Mouse (Mus musculus) frontal cortex, postnatal 25 days (tissue): ENCODE measurements around the gene Ciita.

ENCODE experiments used
- DNase-seq, 2 experiments: peaks; one replicate each; pipeline ENCODE4 v3.0.0; 2022; ENCODE audit warnings: low spot score in 2 of 2

Ciita gene

DNA sequence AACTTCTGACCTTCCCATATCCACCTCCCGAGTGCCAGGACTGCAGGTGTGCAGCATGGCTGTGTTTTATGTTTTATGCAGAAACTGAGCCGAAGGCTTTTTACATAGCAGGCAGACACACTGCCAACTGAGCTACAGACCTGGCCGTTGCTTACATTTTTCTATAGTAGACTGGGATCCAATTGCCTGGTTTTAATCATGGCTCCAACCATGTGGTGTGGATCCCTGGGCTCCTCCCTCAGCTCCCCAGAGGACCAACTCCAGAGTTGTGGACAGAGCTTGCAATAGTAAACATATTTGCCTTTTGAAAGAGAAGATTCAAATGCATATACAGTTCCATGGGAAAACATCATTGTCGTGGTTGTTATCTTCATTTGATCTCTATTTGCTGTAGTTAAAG is 71.7 kb downstream of the Ciita start:
- no peak for DNase-seq

DNA sequence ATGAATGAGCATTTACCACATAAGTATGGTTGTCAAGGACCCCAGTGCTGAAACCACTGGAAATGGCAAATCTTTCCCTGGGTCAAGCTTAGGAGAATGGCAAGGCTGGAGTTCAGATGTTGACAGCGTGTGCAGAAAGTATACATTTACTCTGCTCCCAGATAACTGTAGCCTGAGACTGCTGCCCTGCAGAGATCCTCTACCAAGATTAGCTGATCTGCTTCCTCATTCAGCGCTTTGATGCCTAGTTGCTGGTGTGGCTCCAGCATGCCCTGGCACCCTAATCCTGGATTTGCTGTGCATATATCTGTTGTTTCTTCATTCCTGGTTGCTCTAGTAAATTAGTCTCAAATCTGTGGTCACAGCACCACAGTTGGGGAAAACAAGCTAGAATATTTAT is 74.0 kb downstream of the Ciita start:
- no peak for DNase-seq

DNA sequence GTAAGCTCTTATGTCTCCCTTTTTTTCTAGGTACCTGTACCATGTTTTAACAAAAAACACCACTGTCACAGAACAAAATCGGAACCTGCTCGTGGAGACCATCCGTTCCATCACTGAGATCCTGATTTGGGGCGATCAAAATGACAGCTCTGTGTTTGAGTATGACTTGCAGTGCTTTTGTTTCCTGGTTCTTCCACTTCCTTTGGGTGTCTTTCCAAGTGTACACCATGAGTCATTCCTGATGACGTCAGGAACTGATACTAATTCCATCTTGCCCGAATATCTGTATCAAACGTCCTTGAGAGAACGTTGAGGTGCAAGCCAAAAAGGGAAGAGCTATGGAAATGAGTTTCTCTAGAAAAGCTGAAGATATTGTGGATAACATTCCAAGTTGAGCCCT is 80.1 kb downstream of the Ciita start:
- no peak for DNase-seq

DNA sequence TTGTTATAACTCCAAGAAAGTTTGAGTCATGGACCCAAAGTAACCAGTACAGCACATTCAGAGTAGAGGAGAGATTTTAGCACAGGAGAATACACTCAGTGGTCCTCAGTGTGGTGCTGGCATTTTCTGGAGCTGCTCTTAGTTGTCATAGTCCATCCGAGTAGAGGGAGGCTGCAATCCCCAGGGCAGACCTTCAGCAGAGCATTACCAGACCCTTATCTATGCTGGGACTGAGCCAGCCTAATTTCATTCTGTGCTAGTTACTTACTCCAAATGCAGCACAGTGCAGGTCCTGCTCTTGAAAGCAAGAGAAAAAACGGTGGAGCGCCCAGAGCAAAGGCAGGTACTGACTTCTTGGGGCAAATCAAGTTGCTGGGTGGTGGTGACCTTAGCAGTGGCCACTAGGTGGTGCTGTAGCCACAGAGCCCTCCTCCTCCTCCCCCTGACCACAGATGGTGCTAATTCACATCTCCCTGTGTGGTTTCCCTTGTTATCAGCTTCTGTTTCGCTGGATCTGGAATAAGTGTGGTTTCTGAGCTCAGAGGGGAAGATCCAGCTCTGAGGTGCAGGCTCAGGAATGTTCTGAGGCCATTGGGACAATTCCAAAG is 85.5 kb downstream of the Ciita start:
- DNase-seq, result peak; percentile 40 to 52

DNA sequence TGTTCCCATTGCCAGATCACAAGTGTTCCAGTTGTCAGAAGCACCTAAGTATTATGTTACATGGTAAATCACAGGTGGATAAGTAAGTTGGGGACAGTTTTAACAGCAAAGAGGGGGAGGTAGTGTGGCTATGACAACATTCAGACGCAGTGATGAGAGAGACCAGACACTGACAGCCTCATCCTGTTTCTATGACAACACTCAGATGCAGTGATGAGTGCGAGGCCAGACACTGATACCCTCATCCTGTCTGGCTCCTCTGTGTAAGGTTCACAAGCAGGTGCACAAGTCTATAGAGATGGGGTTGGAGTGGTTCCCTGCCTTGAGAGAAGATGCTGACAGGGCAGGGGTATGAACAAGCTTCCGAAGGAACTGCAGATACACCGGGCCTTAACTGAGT is 87.3 kb downstream of the Ciita start:
- DNase-seq, result no peak

DNA sequence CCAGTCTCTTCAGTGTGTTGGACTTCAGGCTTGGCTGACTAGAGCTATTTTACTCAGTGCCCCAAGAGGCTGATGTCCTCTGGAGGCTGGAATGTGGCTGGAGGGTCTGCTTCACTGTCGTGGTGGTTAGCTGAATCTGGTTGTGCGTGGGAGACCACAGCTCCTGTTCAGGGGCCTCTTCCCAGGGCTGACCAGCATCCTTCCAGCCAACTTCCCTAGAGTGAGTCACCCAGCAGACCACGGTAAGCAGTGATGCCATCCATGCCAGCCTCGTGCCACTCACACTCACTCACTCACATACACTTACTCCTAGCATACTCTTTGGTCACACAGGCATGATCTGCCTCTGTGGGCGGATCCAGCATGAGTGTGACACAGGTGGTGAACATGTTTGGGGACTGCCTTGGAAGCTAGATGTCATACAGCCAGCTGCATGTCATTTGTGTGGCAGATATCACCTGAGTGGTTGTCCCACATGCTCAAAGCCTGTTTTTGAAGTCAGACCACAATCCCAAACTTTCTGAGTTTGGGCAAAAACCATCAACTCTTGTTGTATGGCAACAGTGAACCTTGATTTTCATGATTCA is 90.0 kb downstream of the Ciita start:
- no peak for DNase-seq

DNA sequence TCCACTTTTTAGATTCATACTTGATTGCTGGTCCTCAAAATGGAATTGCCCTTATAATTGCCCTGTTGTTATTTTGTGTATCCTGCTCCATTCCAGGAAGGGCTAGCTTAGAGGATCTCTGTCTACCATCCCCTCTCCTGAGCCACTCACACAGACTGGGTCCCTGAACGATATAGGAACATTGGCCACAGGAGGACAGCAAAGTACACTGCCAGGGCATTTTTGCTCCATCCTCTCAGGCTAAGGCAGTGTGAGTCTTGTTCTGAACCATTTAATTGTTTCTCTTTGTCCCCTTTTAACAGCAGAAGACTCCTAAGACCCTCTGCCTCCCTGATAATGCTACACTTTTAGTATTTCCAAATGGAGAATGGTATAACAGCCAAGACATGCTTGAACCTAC is 90.8 kb downstream of the Ciita start:
- DNase-seq, result peak; percentile 50 to 51

DNA sequence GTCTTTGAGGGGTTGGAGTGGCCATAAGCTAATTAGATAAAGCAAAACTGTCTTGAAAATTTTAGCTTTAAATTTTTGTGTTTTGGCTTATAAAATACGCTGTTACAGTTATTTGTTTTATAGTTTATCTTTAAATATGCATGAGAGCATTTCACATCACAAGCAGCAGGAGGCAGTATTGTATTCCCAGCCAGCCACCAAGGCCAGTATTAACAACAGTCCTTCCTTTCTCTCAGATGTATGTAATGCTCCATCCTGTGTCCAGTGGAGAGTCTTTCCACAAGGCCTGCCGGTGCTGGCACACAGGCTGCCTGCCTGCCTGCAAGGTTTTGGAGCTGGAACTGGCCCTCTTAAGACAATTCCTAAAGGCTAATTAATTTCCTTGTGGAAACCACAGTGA is 92.0 kb downstream of the Ciita start:
- no peak for DNase-seq

DNA sequence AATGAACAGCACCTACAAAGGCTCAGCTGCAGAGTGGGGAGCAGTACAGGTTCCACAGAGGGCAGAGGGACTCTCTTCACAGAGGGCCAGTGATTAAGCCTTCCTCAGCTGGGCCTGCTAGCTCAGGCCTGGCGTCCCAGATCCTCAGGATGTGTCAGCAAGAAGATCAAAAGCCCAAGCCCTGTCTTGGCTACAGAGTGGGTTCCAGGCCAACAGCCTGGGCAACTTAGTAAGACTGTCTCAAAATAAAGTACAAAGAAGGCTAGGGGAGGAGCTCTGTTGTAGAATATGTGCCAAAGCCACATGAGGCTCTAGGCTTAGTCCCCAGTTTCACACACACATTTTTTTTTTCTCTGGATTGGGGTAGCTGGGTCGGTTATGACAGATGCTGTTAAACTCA is 95.1 kb downstream of the Ciita start:
- no peak for DNase-seq

DNA sequence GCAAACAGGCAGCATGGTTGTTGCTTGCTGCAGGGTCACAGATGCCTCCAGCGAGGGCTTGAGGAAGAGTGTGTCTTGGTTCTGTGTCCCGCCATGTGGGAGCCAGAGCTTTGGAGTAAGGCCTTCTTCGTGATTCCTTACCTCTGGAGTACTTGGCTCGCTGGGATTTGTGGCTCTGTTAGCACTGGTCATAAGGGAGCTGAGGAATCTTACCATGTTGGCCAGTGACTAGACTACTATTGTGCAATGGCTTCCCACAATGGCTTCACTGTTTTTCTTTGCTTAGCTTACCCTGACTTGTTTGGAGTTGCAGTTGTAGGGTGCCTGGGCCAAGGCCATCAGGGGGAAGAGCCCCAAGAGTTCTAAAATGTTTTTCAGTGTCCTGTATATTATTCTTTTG is 96.1 kb downstream of the Ciita start:
- no peak for DNase-seq

DNA sequence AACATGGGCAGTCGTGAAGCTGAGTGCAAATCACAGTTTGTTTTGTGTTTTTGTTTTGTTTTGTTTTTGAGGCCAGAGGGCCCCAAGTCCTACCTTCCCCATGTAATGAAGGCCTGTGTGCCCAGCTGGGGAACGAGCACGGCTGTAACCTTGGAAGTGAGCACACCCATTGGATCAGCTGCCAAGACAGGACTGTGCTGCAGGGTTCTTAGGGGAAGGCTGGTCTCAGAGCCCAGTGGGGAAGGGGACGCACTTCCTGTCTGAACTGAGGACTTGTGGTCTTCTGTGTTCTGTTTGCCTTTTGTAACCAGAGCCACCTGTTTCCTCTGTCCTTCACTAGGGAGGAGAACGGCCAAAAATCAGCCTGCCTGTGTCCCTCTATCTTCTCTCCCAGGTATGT is 97.7 kb downstream of the Ciita start:
- no peak for DNase-seq
